Mouse (Mus musculus) ES-E14 (cell line): ENCODE results near the gene Mapkapk2.

Experiments used
- CHD2 ChIP-seq: IDR thresholded peaks from 2 replicates; pipeline ENCODE4 v1.6.1; 2014; ENCODE audit warnings: mild to moderate bottlenecking, low read depth, low read length, inconsistent platforms
- HCFC1 ChIP-seq: IDR thresholded peaks from 2 replicates; pipeline ENCODE4 v1.6.1; 2012; ENCODE audit warnings: low read length, inconsistent platforms, borderline replicate concordance; ENCODE audit not compliant: insufficient read depth
- MAFK ChIP-seq: IDR thresholded peaks from 2 replicates; pipeline ENCODE4 v1.6.1; 2014; ENCODE audit warnings: mild to moderate bottlenecking, low read depth, low read length, inconsistent platforms; ENCODE audit not compliant: insufficient read depth
- ZC3H11A ChIP-seq: IDR thresholded peaks from 2 replicates; pipeline ENCODE4 v1.6.1; 2012; ENCODE audit warnings: low read depth, mild to moderate bottlenecking, inconsistent platforms, low read length, borderline replicate concordance
- ZNF384 ChIP-seq: IDR thresholded peaks from 2 replicates; pipeline ENCODE4 v1.6.1; 2012; ENCODE audit warnings: low read depth, low read length, inconsistent platforms

DNA sequence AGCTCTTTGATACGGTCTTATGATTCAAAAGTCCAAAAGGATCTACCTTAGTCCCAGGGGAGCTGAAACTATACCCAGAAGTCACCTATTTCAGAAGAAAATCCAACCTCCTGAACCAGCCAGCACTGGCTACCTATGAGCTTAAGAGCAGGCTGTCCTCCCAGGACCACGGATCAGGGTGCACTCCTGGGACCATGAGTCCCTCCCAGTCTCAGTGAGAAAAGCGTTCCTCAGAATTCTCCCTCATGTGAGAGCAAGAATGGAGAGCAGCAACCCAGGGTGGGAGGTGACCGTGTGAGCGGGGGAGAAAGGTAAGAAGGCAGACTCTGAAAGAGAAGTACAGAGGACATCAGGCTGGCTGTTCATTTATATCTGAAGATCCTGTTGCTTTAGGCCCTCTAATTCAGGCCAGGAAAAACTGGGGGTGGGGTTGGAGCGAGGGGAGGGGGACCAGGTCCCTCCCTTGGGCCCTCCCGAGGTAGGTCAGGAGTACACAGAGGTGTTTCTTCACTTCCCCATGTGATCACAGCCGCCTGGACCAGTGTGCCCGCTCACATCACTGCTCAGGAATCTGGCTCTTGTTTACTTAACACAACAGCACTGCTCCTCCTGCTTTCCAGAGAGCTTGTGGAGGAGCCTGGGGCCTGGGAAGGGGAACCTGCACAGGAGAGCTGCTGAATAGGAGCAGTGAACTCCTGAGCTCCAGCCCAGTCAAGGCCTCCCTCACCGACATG is 10.1 kb upstream of the Mapkapk2 start:
- TF ChIP-seq MAFK (no peak), ZNF384 (no peak), HCFC1 (no peak), ZC3H11A (no peak), CHD2 (no peak)
